Mouse (Mus musculus) hindbrain, embryonic 11.5 days (tissue): ENCODE data around the gene Atf6b. TPM values are rescaled to one million over a fixed set of nuclear protein-coding genes. Genes with fewer than 3 reads are reported as not detected.

ENCODE experiments used
- ATAC-seq: fragments of 200-750 bp; cut with Nextera tagmentation; 2 replicates; pipeline ENCODE4 v1.8.0; 2017; ENCODE audit warnings: mild to moderate bottlenecking, moderate TSS enrichment, moderate library complexity; ENCODE audit not compliant: low FRiP score
- DNase-seq: peaks from one replicate; pipeline ENCODE4 v3.0.0-alpha.2; 2015; ENCODE audit warnings: low spot score
- H3K27ac ChIP-seq: fragments of 300-500 bp; sonication (generic); 2 replicates; pipeline ENCODE4 v1.5.1; 2014; ENCODE audit warnings: mild to moderate bottlenecking, low read depth, low read length
- H3K27me3 ChIP-seq: fragments of 300-500 bp; sonication (generic); 2 replicates; pipeline ENCODE4 v1.6.1; 2014; ENCODE audit warnings: mild to moderate bottlenecking, low read length, moderate library complexity, mixed read lengths; ENCODE audit not compliant: control insufficient read depth, insufficient read depth
- H3K36me3 ChIP-seq: fragments of 300-500 bp; sonication (generic); 2 replicates; pipeline ENCODE4 v1.6.1; 2014; ENCODE audit warnings: mild to moderate bottlenecking, low read length, moderate library complexity, mixed read lengths; ENCODE audit not compliant: control insufficient read depth, insufficient read depth
- H3K4me1 ChIP-seq: fragments of 300-500 bp; sonication (generic); replicated peaks from 2 replicates; pipeline ENCODE4 v1.6.1; 2014; ENCODE audit warnings: low read length, mixed read lengths; ENCODE audit not compliant: control insufficient read depth, insufficient read depth
- H3K4me2 ChIP-seq: fragments of 300-500 bp; sonication (generic); replicated peaks from 2 replicates; pipeline ENCODE4 v1.6.1; 2014; ENCODE audit warnings: mild to moderate bottlenecking, low read depth, low read length
- H3K4me3 ChIP-seq: fragments of 300-500 bp; sonication (generic); 2 replicates; pipeline ENCODE4 v1.5.1; 2014; ENCODE audit warnings: low read depth, low read length
- H3K9ac ChIP-seq: fragments of 300-500 bp; sonication (generic); 2 replicates; pipeline ENCODE4 v1.6.1; 2014; ENCODE audit warnings: low read depth, low read length
- H3K9me3 ChIP-seq: fragments of 300-500 bp; sonication (generic); 2 replicates; pipeline ENCODE4 v1.6.1; 2016; ENCODE audit warnings: low read length; ENCODE audit not compliant: control insufficient read depth
- WGBS: fragments of 180-500 bp; shearing (Covaris S2); extraction: QIAGEN DNeasy Blood & Tissue Kit; methylation state at CpG from one replicate; pipeline ENCODE4 v1.1.7; 2014; 5-methylcytosine and 5-hydroxymethylcytosine counted together
- polyA plus RNA-seq: library from polyadenylated mRNA; unstranded; fragments of >200 nt; fragmentation: Nextera tagmentation; extraction: Ambion mirVana; gene quantifications from 2 replicates; pipeline ENCODE4 v1.2.1, GENCODE M21; 2014

Atf6b gene
- polyA plus RNA-seq, 1 experiment from 2014 or later = 61.9 TPM

DNA sequence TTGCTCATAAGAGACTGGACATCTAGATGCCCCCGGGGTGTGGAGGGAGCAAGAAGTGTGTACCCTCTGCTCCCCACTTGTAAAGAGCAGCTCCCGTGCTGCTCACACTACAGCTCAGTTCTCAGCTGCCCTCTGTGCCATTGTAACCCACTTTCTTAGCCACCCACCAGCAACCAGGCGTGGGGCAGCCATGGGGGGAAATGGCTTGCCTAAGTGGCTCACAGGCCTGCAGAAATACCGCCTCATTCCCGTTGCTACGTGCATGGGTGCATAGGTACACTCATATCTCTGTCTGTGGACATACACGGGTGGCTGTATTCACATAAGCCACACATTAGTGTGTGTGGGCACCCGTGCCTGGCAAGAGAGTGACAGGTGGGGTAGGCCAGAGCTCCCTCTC is 16.0 kb downstream of the Atf6b start:
- peaks cover 12% of the 10 kb centered on the region; the same call in 1 of the 2 replicates for H3K27me3 ChIP-seq

GRCm38 (mm10) chr17:34663558-34663957 is 16.6 kb downstream of the Atf6b start:
- H3K27me3 ChIP-seq = peaks cover 12% of the 10 kb centered on the region; the same call in 1 of the 2 replicates
- H3K9me3 ChIP-seq = no peaks in the 10 kb centered on the region
- H3K36me3 ChIP-seq = no peaks in the 10 kb centered on the region
- H3K4me2 ChIP-seq = no peak overlapping the region
- H3K4me3 ChIP-seq = no peak overlapping the region
- WGBS = 58% methylated on average over 1 of the region's 1 CpGs
- H3K27ac ChIP-seq = no peak overlapping the region
- H3K4me1 ChIP-seq = no peaks in the 10 kb centered on the region
- DNase-seq (no peak), ATAC-seq (no peak)
- no peak overlapping the region for H3K9ac ChIP-seq

More for the DNA sequence above, 16.0 kb downstream of the Atf6b start:
- ATAC-seq (no peak), DNase-seq (no peak)
- no peaks in the 10 kb centered on the region for H3K4me1 ChIP-seq
- H3K9ac ChIP-seq = no peak overlapping the region
- no peak overlapping the region for H3K27ac ChIP-seq
- H3K4me3 ChIP-seq = no peak overlapping the region
- H3K9me3 ChIP-seq = no peaks in the 10 kb centered on the region
- no peaks in the 10 kb centered on the region for H3K36me3 ChIP-seq
- H3K4me2 ChIP-seq = no peak overlapping the region
- WGBS = 81% methylated on average over 8 of the region's 8 CpGs

- ATAC-seq (no peak), DNase-seq (no peak)
- H3K4me2 ChIP-seq = no peak overlapping the region
- no peak overlapping the region for H3K4me3 ChIP-seq
- no peak overlapping the region for H3K27ac ChIP-seq
- no peak overlapping the region for H3K9ac ChIP-seq
- 86% methylated on average over 7 of the region's 7 CpGs for WGBS
- H3K36me3 ChIP-seq = no peaks in the 10 kb centered on the region
- peaks cover 12% of the 10 kb centered on the region; the same call in 1 of the 2 replicates for H3K27me3 ChIP-seq
- no peaks in the 10 kb centered on the region for H3K9me3 ChIP-seq
- no peaks in the 10 kb centered on the region for H3K4me1 ChIP-seq
Measured at GRCm38 (mm10) chr17:34664472-34664871, 17.5 kb downstream of the Atf6b start.

DNA sequence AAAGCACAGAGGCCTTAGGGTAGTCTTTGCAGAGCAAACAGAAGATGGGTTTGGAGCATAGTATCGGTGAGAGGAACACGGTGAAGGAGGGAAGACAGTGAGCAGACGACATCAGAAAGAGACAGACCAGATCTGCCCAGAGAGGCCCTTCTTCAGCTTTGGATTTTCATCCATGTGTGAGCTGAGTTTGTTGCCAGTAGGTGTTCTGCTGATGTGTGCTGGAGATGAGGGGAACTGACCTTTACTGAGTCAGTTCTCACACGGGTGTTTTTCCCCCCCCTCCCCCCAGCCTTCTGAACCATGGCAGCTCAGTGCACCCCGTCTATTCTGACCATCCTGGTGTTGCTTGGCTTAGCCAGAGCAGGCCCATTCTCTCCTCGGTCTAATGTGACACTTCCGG is 23.3 kb downstream of the Atf6b start, which contains the start of gene Tnxb:
Gene Tnxb, plus strand, starts transcription at position 301 of the 400 bp plus-strand sequence.
- no peak within 1 kb of the TSS for H3K27ac ChIP-seq
- H3K4me2 ChIP-seq = peak within 1 kb of the TSS; percentile 76
- no peaks in the 10 kb centered on the region for H3K9me3 ChIP-seq
- DNase-seq (no peak), ATAC-seq (no peak)
- H3K4me3 ChIP-seq = peak within 1 kb of the TSS; percentile 38
- peaks cover 10% of the 10 kb centered on the region; the same call in 1 of the 2 replicates for H3K4me1 ChIP-seq
- H3K9ac ChIP-seq = peak within 1 kb of the TSS; percentile 42
- 65% methylated on average over 7 of the region's 7 CpGs for WGBS
- no peaks in the 10 kb centered on the region for H3K36me3 ChIP-seq
- peaks cover 38% of the 10 kb centered on the region for H3K27me3 ChIP-seq

DNA sequence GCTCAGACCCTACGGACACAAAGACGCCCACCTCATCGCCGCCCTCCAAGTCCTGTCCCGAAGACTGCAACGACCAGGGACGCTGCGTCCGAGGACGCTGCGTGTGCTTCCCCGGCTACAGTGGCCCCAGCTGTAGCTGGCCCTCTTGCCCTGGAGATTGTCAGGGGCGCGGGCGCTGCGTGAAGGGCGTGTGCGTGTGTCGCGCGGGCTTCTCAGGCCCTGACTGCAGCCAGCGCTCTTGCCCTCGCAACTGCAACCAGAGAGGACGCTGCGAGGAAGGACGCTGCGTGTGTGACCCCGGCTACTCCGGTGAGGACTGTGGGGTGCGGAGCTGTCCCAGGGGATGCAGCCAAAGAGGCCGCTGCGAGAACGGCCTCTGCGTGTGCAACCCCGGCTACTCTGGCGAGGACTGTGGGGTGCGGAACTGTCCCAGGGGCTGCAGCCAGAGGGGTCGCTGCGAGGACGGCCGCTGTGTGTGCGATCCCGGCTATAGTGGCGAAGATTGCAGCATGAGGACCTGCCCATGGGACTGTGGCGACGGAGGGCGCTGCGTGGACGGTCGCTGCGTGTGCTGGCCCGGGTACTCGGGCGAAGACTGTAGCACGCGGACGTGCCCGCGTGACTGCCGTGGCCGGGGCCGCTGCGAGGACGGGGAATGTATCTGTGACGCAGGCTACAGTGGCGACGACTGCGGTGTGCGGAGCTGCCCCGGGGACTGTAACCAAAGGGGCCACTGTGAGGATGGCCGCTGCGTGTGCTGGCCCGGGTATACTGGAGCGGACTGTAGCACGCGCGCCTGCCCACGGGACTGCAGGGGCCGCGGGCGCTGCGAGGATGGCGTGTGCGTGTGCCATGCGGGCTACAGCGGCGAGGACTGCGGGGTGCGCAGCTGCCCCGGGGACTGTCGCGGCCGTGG is 24.5 kb downstream of the Atf6b start:
- ATAC-seq (peak; percentile 47), DNase-seq (peak; percentile 55)
- Histone ChIP-seq H3K9me3 (no peaks in the 10 kb centered on the region), H3K4me1 (peaks cover 10% of the 10 kb centered on the region; the same call in 1 of the 2 replicates), H3K9ac (peak overlapping the region; percentile 42), H3K27me3 (peaks cover 40% of the 10 kb centered on the region), H3K4me3 (peak overlapping the region; percentile 38), H3K36me3 (no peaks in the 10 kb centered on the region), H3K27ac (no peak overlapping the region), H3K4me2 (peak overlapping the region; percentile 76)
- WGBS = 8% methylated on average over 93 of the region's 93 CpGs

DNA sequence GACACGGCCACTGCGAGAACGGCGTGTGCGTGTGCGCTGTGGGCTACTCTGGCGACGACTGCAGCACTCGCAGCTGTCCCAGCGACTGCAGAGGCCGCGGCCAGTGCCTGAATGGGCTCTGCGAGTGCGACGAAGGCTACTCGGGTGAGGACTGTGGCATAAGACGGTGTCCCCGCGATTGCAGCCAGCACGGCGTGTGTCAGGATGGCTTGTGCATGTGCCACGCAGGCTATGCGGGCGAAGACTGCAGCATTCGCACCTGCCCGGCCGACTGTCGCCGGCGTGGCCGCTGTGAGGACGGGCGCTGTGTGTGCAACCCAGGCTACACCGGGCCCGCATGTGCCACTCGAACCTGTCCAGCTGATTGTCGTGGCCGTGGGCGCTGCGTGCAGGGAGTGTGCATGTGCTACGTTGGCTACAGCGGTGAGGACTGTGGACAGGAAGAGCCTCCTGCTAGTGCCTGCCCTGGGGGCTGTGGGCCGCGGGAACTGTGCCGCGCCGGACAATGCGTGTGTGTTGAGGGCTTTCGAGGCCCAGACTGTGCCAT is 25.4 kb downstream of the Atf6b start:
- Histone ChIP-seq H3K36me3 (no peaks in the 10 kb centered on the region), H3K4me1 (peaks cover 10% of the 10 kb centered on the region; the same call in 1 of the 2 replicates), H3K4me2 (peak overlapping the region; percentile 76), H3K4me3 (peak overlapping the region; percentile 38), H3K9ac (0 out of 2 replicates have a peak overlapping the region, but pooled peaks have one; percentile 42), H3K27me3 (peaks cover 40% of the 10 kb centered on the region), H3K27ac (no peak overlapping the region), H3K9me3 (no peaks in the 10 kb centered on the region)
- DNase-seq (peak; percentile 40), ATAC-seq (no peak)
- 35% methylated on average over 49 of the region's 49 CpGs for WGBS

GRCm38 (mm10) chr17:34673139-34673538 is 26.2 kb downstream of the Atf6b start:
- Histone ChIP-seq H3K9me3 (no peaks in the 10 kb centered on the region), H3K9ac (no peak overlapping the region), H3K4me3 (no peak overlapping the region), H3K4me1 (peaks cover 10% of the 10 kb centered on the region; the same call in 1 of the 2 replicates), H3K4me2 (no peak overlapping the region), H3K36me3 (no peaks in the 10 kb centered on the region), H3K27ac (no peak overlapping the region), H3K27me3 (peaks cover 40% of the 10 kb centered on the region)
- WGBS = 83% methylated on average over 7 of the region's 7 CpGs
- no peak for ATAC-seq
- no peak for DNase-seq

DNA sequence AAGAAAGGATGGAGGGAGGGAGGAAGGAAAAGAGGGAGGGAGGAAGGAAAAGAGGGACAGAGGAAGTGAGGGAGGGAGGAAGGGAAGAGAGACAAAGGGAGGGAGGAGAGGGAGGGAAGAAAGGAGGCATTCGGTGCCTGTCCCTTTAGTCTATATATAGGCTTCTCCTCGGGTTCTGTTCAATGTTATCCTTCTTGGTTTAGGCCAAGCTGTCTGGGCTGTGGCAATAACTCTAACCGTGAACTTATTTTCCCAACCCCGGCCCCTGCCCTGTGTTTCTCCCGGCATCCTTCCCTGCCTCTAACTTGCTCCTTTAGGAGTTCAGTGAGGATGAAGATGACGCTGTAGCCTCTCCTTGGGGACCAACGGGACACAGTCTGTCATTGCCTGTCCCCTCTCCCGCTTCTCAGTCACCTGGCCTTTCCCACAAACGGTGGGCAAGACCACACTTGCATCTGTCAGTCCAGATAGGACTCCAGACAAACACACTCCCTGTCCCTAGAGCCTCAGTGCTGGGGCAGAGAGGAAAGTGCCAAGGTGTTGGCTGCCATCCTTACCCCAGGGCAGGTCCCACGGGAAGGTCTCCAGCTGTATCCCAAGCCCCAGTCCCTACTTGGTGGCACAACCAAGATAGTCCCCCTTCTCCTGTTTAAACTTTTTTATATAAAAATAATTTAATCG is 27.7 kb downstream of the Atf6b start:
- peaks cover 10% of the 10 kb centered on the region; the same call in 1 of the 2 replicates for H3K4me1 ChIP-seq
- no peak overlapping the region for H3K4me2 ChIP-seq
- H3K9ac ChIP-seq = no peak overlapping the region
- no peak overlapping the region for H3K4me3 ChIP-seq
- H3K27ac ChIP-seq = no peak overlapping the region
- no peaks in the 10 kb centered on the region for H3K9me3 ChIP-seq
- 71% methylated on average over 11 of the region's 11 CpGs for WGBS
- DNase-seq (no peak), ATAC-seq (no peak)
- no peaks in the 10 kb centered on the region for H3K36me3 ChIP-seq
- H3K27me3 ChIP-seq = peaks cover 40% of the 10 kb centered on the region
